Mouse (Mus musculus) forebrain, embryonic 11.5 days (tissue): ENCODE data around the gene Lgals9. TPM values are rescaled to one million over a fixed set of nuclear protein-coding genes. Genes with fewer than 3 reads are reported as not detected.
A peak's percentile ranks its signal among the peaks of the same experiment; 100 is the strongest.
"Not testable (repeated sequence)": the region's sequence is repeated elsewhere in the genome, so short reads cannot be mapped to it uniquely, and the experiment has no call there.

ENCODE experiments used
- ATAC-seq: fragments of 200-750 bp; cut with Nextera tagmentation; replicated peaks from 2 replicates; pipeline ENCODE4 v1.8.0; 2017; ENCODE audit warnings: moderate TSS enrichment; ENCODE audit not compliant: low FRiP score
- DNase-seq: peaks from one replicate; pipeline ENCODE4 v3.0.0-alpha.2; 2017; ENCODE audit warnings: low spot score
- H3K27ac ChIP-seq: fragments of 300-500 bp; sonication (generic); 2 replicates; pipeline ENCODE4 v1.5.1; 2014; ENCODE audit warnings: low read depth, low read length
- H3K27me3 ChIP-seq: fragments of 300-500 bp; sonication (generic); 2 replicates; pipeline ENCODE4 v1.6.1; 2014; ENCODE audit warnings: mild to moderate bottlenecking, low read length, mixed read lengths; ENCODE audit not compliant: control insufficient read depth, insufficient read depth
- H3K36me3 ChIP-seq: fragments of 300-500 bp; sonication (generic); 2 replicates; pipeline ENCODE4 v1.6.1; 2014; ENCODE audit warnings: mild to moderate bottlenecking, low read length, moderate library complexity, mixed read lengths; ENCODE audit not compliant: control insufficient read depth, insufficient read depth
- H3K4me1 ChIP-seq: fragments of 300-500 bp; sonication (generic); replicated peaks from 2 replicates; pipeline ENCODE4 v1.6.1; 2014; ENCODE audit warnings: low read length, mixed read lengths; ENCODE audit not compliant: control insufficient read depth, insufficient read depth
- H3K4me2 ChIP-seq: fragments of 300-500 bp; sonication (generic); 2 replicates; pipeline ENCODE4 v1.6.1; 2014; ENCODE audit warnings: low read depth, mild to moderate bottlenecking, low read length, moderate library complexity, mixed read lengths; ENCODE audit not compliant: severe bottlenecking
- H3K4me3 ChIP-seq: fragments of 300-500 bp; sonication (generic); 2 replicates; pipeline ENCODE4 v1.5.1; 2014; ENCODE audit warnings: low read depth, low read length
- H3K9ac ChIP-seq: fragments of 300-500 bp; sonication (generic); 2 replicates; pipeline ENCODE4 v1.6.1; 2014; ENCODE audit warnings: low read length
- H3K9me3 ChIP-seq: fragments of 300-500 bp; sonication (generic); 2 replicates; pipeline ENCODE4 v1.6.1; 2016; ENCODE audit warnings: low read length, mixed read lengths; ENCODE audit not compliant: control insufficient read depth
- WGBS: fragments of 180-500 bp; shearing (Covaris S2); extraction: QIAGEN DNeasy Blood & Tissue Kit; methylation state at CpG from one replicate; pipeline ENCODE4 v1.1.7; 2014; 5-methylcytosine and 5-hydroxymethylcytosine counted together
- polyA plus RNA-seq: library from polyadenylated mRNA; unstranded; fragments of >200 nt; fragmentation: Nextera tagmentation; extraction: Ambion mirVana; gene quantifications from 2 replicates; pipeline ENCODE4 v1.2.1, GENCODE M21; 2014

Lgals9 gene
- polyA plus RNA-seq, 1 experiment from 2014 or later = 3.7 TPM

DNA sequence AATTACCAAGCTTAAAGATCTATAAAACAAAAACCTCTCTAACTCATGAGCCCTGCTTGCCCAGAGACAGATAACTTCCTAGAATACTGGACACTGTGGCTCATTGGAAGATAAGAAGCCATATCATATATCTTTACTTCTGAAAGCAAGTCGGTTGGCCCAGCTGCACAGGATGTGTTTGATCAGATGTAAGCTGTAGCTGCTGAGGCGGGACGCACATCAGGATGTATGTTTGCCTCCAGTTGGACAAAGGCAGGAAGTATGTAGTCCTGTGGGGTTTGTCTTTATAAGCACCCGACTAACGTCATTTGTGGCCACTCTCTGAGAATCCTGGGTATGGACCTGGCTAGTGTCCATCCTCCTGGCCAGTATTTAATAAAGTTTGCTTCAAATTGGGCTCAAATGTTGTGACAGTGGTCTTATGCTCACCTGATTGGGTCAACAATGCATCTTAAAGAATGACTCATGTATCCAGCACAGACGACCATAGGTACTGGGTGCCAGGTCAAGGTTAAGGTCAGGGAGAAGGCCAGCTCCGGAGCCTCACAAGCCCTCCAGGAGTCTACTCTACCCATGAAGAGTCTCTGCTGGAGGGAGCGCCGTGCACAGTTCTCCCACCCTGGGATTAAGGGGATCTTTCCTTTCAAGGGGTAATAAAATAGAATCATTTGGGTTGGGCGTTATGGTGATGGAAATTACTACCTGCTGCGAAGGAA is 18.5 kb upstream of the Lgals9 start:
- Histone ChIP-seq H3K4me1 (no peaks in the 10 kb centered on the region), H3K27ac (no peak overlapping the region), H3K27me3 (no peaks in the 10 kb centered on the region), H3K36me3 (no peaks in the 10 kb centered on the region), H3K9ac (no peak overlapping the region), H3K4me2 (no peak overlapping the region), H3K4me3 (no peak overlapping the region), H3K9me3 (no peaks in the 10 kb centered on the region)
- DNase-seq (peak; percentile 37), ATAC-seq (no peak)
- 85% methylated on average over 11 of the region's 11 CpGs for WGBS

DNA sequence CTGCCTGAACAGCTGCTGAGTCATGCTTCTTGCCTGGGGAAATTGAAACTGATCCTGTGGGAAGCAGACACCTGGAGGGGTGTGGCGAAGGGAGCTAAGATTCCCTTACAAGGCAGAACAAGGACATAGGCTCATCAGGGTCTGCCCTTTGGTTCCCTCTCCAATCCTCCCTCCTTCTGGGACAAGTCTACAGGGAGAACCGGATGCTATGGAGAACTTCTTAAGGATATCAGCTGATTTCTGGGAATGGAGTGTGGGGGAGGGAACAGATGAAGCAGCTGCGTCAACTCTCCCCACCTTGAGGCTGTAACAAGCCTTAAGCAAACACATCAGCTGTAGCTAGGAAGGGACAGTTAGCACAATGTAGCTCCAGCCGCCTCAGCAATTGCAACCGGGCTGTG is 17.8 kb upstream of the Lgals9 start:
- Histone ChIP-seq H3K27ac (no peak overlapping the region), H3K4me2 (no peak overlapping the region), H3K9ac (no peak overlapping the region), H3K36me3 (no peaks in the 10 kb centered on the region), H3K9me3 (no peaks in the 10 kb centered on the region), H3K4me1 (no peaks in the 10 kb centered on the region), H3K4me3 (no peak overlapping the region), H3K27me3 (no peaks in the 10 kb centered on the region)
- DNase-seq (peak; percentile 43), ATAC-seq (no peak)
- WGBS = 76% methylated on average over 5 of the region's 5 CpGs

DNA sequence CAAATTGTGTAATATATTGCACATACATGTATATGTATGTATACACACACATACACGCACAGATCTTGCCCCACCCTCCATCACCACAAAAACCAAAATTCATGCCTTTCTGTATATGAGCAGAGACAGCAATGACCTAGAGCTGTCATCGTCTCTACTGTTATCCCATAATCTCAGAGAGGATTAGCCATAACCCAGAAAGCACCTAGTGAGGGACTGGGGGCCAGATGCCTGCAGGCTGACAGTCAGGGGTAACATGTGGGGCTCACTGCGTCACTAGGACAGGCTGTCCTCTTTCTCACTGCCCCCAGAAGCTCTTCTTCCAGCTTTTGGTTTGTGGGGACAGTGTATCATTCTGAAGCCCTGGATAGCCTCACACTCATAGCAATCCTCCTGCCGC is 17.1 kb upstream of the Lgals9 start:
- H3K27ac ChIP-seq = no peak overlapping the region
- WGBS = 91% methylated on average over 4 of the region's 4 CpGs

DNA sequence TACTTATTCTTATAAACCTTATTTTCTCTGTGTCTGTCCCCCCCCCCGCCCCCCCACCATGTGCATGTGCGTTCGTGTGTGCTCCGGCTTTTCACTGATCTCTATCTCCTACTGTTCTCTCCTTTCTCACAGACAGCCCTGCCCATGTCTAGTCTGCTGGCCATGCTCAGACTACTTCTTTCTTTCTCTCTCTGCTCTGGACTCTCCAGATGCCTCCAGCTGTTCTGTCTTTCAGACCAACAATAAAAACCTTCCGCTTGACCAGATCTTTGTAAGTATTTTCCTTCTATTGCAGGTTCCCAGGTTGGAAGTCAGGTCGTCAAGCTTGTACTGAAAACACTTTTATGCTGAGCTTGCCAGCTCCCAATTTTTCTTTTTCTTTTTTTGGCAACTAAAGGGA is 14.4 kb upstream of the Lgals9 start:
- ATAC-seq (no peak), DNase-seq (peak; percentile 49)
- Histone ChIP-seq H3K27me3 (no peaks in the 10 kb centered on the region), H3K4me1 (no peaks in the 10 kb centered on the region), H3K9ac (no peak overlapping the region), H3K4me3 (no peak overlapping the region), H3K36me3 (no peaks in the 10 kb centered on the region), H3K9me3 (no peaks in the 10 kb centered on the region; the same call in 1 of the 2 replicates), H3K27ac (no peak overlapping the region), H3K4me2 (no peak overlapping the region)
- 26% methylated on average over 6 of the region's 6 CpGs for WGBS

More for the DNA sequence above, 17.1 kb upstream of the Lgals9 start:
- peak; percentile 7 for DNase-seq
- Histone ChIP-seq H3K9me3 (no peaks in the 10 kb centered on the region; the same call in 1 of the 2 replicates), H3K4me2 (no peak overlapping the region), H3K27me3 (no peaks in the 10 kb centered on the region), H3K4me1 (no peaks in the 10 kb centered on the region), H3K4me3 (no peak overlapping the region), H3K36me3 (no peaks in the 10 kb centered on the region), H3K9ac (no peak overlapping the region)
- ATAC-seq = no peak

DNA sequence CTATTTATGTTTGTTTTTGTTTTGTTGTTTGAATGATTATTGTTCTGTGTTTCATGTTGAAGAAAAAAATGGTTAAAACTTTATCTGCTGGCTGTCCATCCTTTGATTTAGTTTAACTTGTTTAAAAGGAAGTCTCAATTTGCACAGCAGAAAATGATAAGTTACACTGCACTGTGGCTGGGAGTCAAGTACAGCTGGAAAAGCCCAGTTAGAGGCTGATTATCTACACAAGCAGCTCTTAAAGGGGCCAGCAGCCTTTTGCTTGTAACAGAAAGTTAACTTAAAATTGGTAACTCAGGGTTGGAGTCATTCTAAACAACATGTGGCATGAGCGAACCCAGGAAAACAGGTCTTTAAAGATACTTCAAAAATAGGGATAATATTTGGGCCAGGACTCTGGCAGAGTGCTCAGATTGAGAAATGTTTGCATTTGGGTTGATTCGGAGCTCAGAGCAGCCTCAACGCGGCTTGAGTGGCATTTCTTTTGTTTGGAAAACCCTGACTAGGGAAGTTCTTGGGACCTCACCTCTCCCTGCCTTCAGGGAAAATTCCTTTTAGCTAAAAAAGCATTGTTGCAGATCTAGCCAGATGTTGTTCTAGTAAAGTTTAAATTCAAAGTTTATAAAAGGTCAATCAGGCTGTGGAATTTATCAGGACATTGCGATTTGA is 6.3 kb upstream of the Lgals9 start:
- not testable (repeated sequence) for H3K9me3 ChIP-seq, H3K4me1 ChIP-seq, H3K4me3 ChIP-seq, ATAC-seq, H3K36me3 ChIP-seq, DNase-seq, H3K4me2 ChIP-seq, H3K9ac ChIP-seq, H3K27me3 ChIP-seq, H3K27ac ChIP-seq
- 84% methylated on average over 5 of the region's 5 CpGs for WGBS

DNA sequence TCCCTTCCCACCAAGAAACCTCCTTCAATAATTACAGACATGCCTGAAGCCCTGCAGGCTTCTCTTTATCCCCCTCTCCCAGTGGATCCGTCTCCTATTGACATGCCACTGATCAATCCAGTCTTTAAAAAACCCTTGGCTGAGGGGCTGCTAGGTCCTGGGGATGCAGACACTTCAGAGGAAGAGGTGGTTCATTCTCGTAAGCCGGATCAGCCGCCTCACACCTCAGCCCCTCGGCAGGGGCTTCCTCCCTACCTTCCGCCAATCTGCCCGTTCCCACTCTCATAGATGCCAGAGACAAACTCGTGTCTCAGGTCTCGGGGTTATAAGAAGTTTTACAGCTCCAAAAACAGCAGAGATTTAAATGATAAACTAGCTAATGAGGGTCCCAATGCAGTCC is 5.3 kb upstream of the Lgals9 start:
- H3K9me3 ChIP-seq = no peaks in the 10 kb centered on the region
- no peak overlapping the region for H3K4me3 ChIP-seq
- no peak overlapping the region for H3K27ac ChIP-seq
- DNase-seq (no peak), ATAC-seq (no peak)
- no peak overlapping the region for H3K9ac ChIP-seq
- 94% methylated on average over 9 of the region's 9 CpGs for WGBS
- H3K4me1 ChIP-seq = no peaks in the 10 kb centered on the region
- no peak overlapping the region for H3K4me2 ChIP-seq
- H3K27me3 ChIP-seq = no peaks in the 10 kb centered on the region
- no peaks in the 10 kb centered on the region for H3K36me3 ChIP-seq

DNA sequence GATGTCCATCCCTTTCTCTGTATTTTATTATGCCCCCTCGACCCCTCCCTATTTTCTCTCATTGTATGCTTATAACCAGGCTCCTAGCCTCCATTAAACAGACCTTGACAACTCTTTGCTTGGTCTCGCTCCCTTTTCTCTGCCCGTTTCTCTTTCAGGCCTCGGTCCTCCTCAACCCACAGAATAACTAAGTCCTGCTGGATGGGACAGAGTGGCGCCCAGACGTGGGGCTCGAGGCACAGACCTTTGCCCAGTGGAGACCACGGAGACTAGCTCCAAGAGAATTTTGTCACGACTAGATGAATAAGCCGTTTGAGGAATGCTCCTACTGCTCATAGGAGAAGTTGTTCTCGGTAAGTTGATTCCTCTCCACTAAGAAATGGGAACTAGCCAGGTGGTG is 4.5 kb upstream of the Lgals9 start:
- H3K4me2 ChIP-seq, DNase-seq, H3K9me3 ChIP-seq, ATAC-seq, H3K27ac ChIP-seq, H3K36me3 ChIP-seq, H3K27me3 ChIP-seq, H3K4me3 ChIP-seq, H3K9ac ChIP-seq, H3K4me1 ChIP-seq: not testable (repeated sequence)
- WGBS = 93% methylated on average over 11 of the region's 11 CpGs

DNA sequence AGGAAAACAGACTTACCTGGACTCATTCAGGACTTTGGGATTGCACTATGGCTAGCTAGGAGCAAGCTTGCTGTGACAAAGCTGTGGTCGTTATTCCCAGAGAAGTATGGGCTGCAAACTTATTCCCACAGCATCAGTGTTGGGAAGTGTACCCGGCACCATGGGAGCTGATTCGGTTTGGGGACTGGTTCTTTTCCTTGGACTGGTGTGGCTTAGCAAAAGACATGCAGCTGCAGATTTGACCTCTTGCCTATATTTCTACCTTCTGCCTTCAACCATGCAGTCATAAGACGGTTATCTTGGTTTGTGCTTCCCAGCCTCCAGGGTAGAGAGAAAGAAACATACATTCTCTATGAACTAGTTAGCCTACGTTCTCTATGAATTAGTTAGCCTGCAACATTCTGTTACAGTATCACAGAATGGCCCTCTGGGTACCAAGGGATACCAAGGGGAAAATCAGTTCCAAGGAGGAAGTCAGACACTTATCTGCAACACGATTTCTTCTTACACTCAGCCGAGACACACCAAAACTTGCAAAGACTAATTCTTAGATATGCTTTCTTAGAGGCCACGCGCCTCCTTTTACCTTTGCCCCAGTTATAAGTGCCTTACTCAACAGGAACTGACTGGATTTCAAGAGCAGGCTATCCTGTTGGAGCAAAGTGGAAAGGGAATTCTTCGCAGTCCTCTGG is 1.7 kb upstream of the Lgals9 start:
- WGBS = 92% methylated on average over 10 of the region's 10 CpGs
- Histone ChIP-seq H3K27ac (no peak overlapping the region), H3K36me3 (no peaks in the 10 kb centered on the region), H3K27me3 (no peaks in the 10 kb centered on the region), H3K9me3 (no peaks in the 10 kb centered on the region), H3K9ac (no peak overlapping the region), H3K4me2 (no peak overlapping the region), H3K4me1 (no peaks in the 10 kb centered on the region), H3K4me3 (no peak overlapping the region)
- ATAC-seq (no peak), DNase-seq (no peak)
